Mouse (Mus musculus) kidney, adult 2 months (tissue): ENCODE results near the gene Invs. TPM values are rescaled to one million over a fixed set of nuclear protein-coding genes. Genes with fewer than 3 reads are reported as not detected.

ENCODE experiments used
- DNase-seq: peaks from one replicate; pipeline ENCODE4 v3.0.0; 2021
- H3K27ac ChIP-seq: fragments of 200-500 bp; 2 replicates; pipeline ENCODE4 v1.5.1; 2012; ENCODE audit warnings: low read depth, low read length, control low read depth, inconsistent platforms; ENCODE audit not compliant: insufficient read depth
- H3K27me3 ChIP-seq: fragments of 200-500 bp; replicated peaks from 2 replicates; pipeline ENCODE4 v1.6.1; 2012; ENCODE audit warnings: mild to moderate bottlenecking, moderate library complexity, low read length, inconsistent platforms; ENCODE audit not compliant: control insufficient read depth, insufficient read depth
- H3K36me3 ChIP-seq: fragments of 200-500 bp; 2 replicates; pipeline ENCODE4 v1.6.1; 2012; ENCODE audit warnings: mild to moderate bottlenecking, moderate library complexity, low read length, inconsistent platforms; ENCODE audit not compliant: control insufficient read depth, insufficient read depth
- H3K4me1 ChIP-seq: fragments of 200-500 bp; 2 replicates; pipeline ENCODE4 v1.6.1; 2011; ENCODE audit warnings: low read length; ENCODE audit not compliant: control insufficient read depth, insufficient read depth
- H3K4me3 ChIP-seq: fragments of 200-500 bp; 2 replicates; pipeline ENCODE4 v1.5.1; 2011; ENCODE audit warnings: mild to moderate bottlenecking, low read depth, low read length, control low read depth; ENCODE audit not compliant: insufficient read depth
- CTCF ChIP-seq: fragments of 200-500 bp; conservative IDR thresholded peaks from 2 replicates; pipeline ENCODE4 v1.5.1; 2011; ENCODE audit warnings: low read depth, mild to moderate bottlenecking, control low read depth, low read length, moderate library complexity, mixed read lengths; ENCODE audit not compliant: insufficient read depth, insufficient read length
- POLR2A ChIP-seq: fragments of 200-500 bp; IDR thresholded peaks from one replicate; pipeline ENCODE4 v1.6.1; 2011; ENCODE audit warnings: low read depth, low read length, control low read depth
- WGBS: fragments of 180-500 bp; shearing (Covaris S2); methylation state at CpG from one replicate; pipeline ENCODE4 v1.1.7; 2018; 5-methylcytosine and 5-hydroxymethylcytosine counted together
- polyA plus RNA-seq: library from polyadenylated mRNA; depleted of rRNA; stranded (reverse); fragments of >200 nt; gene quantifications from 2 replicates; pipeline ENCODE4 v1.2.3, GENCODE M21; 2012

Gene Invs
- polyA plus RNA-seq, 1 experiment = 4.6 TPM

GRCm38 (mm10) chr4:48322095-48322494 is 42.5 kb downstream of the Invs start:
- H3K27ac ChIP-seq = no peak overlapping the region
- no peak for DNase-seq
- WGBS = 66% methylated on average over 1 of the region's 1 CpGs
- no peak overlapping the region for H3K4me3 ChIP-seq
- no peaks in the 10 kb centered on the region for H3K27me3 ChIP-seq
- no peaks in the 10 kb centered on the region for H3K4me1 ChIP-seq
- TF ChIP-seq CTCF (no peak), POLR2A (no peak)
- no peaks in the 10 kb centered on the region for H3K36me3 ChIP-seq

- DNase-seq = no peak
- Histone ChIP-seq H3K36me3 (no peaks in the 10 kb centered on the region), H3K4me3 (no peak overlapping the region), H3K4me1 (no peaks in the 10 kb centered on the region), H3K27me3 (no peaks in the 10 kb centered on the region), H3K27ac (no peak overlapping the region)
- TF ChIP-seq POLR2A (no peak), CTCF (no peak)
Measured at GRCm38 (mm10) chr4:48327192-48327591, 47.6 kb downstream of the Invs start.

- Histone ChIP-seq H3K4me1 (no peaks in the 10 kb centered on the region), H3K27ac (no peak overlapping the region), H3K27me3 (no peaks in the 10 kb centered on the region), H3K36me3 (no peaks in the 10 kb centered on the region), H3K4me3 (no peak overlapping the region)
- TF ChIP-seq POLR2A (no peak), CTCF (no peak)
- DNase-seq = no peak
- WGBS = 74% methylated on average over 2 of the region's 2 CpGs
Measured at GRCm38 (mm10) chr4:48328042-48328441, 48.5 kb downstream of the Invs start.

GRCm38 (mm10) chr4:48332453-48333051 is 53.0 kb downstream of the Invs start:
- H3K27ac ChIP-seq = no peak overlapping the region
- DNase-seq = no peak
- H3K36me3 ChIP-seq = no peaks in the 10 kb centered on the region
- 84% methylated on average over 6 of the region's 6 CpGs for WGBS
- no peaks in the 10 kb centered on the region for H3K4me1 ChIP-seq
- no peak overlapping the region for H3K4me3 ChIP-seq
- TF ChIP-seq CTCF = no peak
- TF ChIP-seq POLR2A = no peak
- H3K27me3 ChIP-seq = no peaks in the 10 kb centered on the region

GRCm38 (mm10) chr4:48334927-48335763 is 55.6 kb downstream of the Invs start:
- WGBS = 58% methylated on average over 7 of the region's 7 CpGs

GRCm38 (mm10) chr4:48342705-48343104 is 63.1 kb downstream of the Invs start:
- no peak overlapping the region for H3K27ac ChIP-seq
- DNase-seq = no peak
- 67% methylated on average over 4 of the region's 4 CpGs for WGBS
- TF ChIP-seq CTCF = no peak
- no peak for TF ChIP-seq POLR2A
- H3K4me3 ChIP-seq = no peak overlapping the region
- no peaks in the 10 kb centered on the region for H3K36me3 ChIP-seq
- no peaks in the 10 kb centered on the region for H3K27me3 ChIP-seq
- H3K4me1 ChIP-seq = no peaks in the 10 kb centered on the region

More at GRCm38 (mm10) chr4:48334927-48335763, 55.6 kb downstream of the Invs start:
- no peak for DNase-seq
- H3K27me3 ChIP-seq = no peaks in the 10 kb centered on the region
- no peak overlapping the region for H3K4me3 ChIP-seq
- TF ChIP-seq POLR2A = no peak
- TF ChIP-seq CTCF = no peak; the same call in 1 of the 2 replicates
- no peaks in the 10 kb centered on the region for H3K4me1 ChIP-seq
- H3K27ac ChIP-seq = no peak overlapping the region
- no peaks in the 10 kb centered on the region for H3K36me3 ChIP-seq

GRCm38 (mm10) chr4:48362367-48362766 is 82.8 kb downstream of the Invs start:
- H3K4me1 ChIP-seq = no peaks in the 10 kb centered on the region
- no peaks in the 10 kb centered on the region for H3K36me3 ChIP-seq
- WGBS = 77% methylated on average over 3 of the region's 3 CpGs
- no peak for DNase-seq
- H3K4me3 ChIP-seq = no peak overlapping the region
- no peaks in the 10 kb centered on the region for H3K27me3 ChIP-seq
- H3K27ac ChIP-seq = no peak overlapping the region
- TF ChIP-seq CTCF = no peak
- no peak for TF ChIP-seq POLR2A
